ENCODE assay signal across 10 mouse cellular contexts in the genomic region with DNA sequence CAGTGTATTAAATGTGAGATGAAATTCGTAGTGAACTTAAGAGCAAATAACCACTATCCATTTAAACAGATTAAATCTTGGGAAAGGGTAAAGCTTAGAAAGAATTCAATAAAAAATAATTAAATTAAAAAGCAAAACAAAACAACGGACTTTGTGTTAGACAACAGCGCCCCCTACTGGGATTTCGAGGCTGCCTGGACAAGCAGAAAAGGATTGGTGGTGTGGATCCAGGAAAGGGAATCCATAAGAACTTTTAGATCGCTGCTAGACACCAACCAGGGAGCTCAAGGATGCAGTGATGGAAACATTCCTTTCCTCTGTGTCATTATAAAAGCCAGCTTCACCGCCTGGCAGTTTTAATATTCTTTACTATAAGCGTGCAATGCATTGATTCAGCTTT. TPM values are rescaled to one million over a fixed set of nuclear protein-coding genes. Genes with fewer than 3 reads are reported as not detected.
DNase-seq lines count a peak whose midpoint lies in the region; ATAC-seq and TF ChIP-seq lines count a peak whose summit lies in the region.
"Had no signal": no experiment of that assay in that cellular context is flagged by ENCODE, and none has a peak within 500 bp of the region (broad histone marks: within the 10 kb centered on the region; RNA-seq: fewer than 3 reads in every experiment).

No protein-coding gene starts in this region.

- H3K4me3 ChIP-seq in intestine, postnatal 0 days (ENCODE audit: low read depth, low read length) = no peak overlapping the region
- H3K4me3 ChIP-seq in intestine, embryonic 15.5 days (replicated peaks) = no peak overlapping the region
- no peak overlapping the region for H3K4me3 ChIP-seq in kidney, adult 2 months (ENCODE audit: insufficient read depth, low read depth, low read length)
- no peak overlapping the region for H3K4me3 ChIP-seq in limb, embryonic 14.5 days (replicated peaks; ENCODE audit: low read length)
- H3K4me3 ChIP-seq: erythroblast, embryonic 14.5 days; neural tube, embryonic 13.5 days had no signal

- no peak for TF ChIP-seq POLR2A in kidney, adult 2 months (IDR thresholded peaks at IDR 0.05; ENCODE audit: low read depth, low read length)
- no peak for TF ChIP-seq POLR2A in limb, embryonic 14.5 days (IDR thresholded peaks at IDR 0.05; ENCODE audit: borderline replicate concordance, extremely low read depth, insufficient read depth, insufficient read length)

- H3K27ac ChIP-seq in intestine, postnatal 0 days (ENCODE audit: low read depth, low read length) = no peak overlapping the region
- no peak overlapping the region for H3K27ac ChIP-seq in intestine, embryonic 15.5 days
- H3K27ac ChIP-seq in kidney, adult 2 months (ENCODE audit: insufficient read depth, low read depth, low read length) = no peak overlapping the region
- H3K27ac ChIP-seq in limb, embryonic 14.5 days (replicated peaks; ENCODE audit: low read depth, low read length) = no peak overlapping the region
- H3K27ac ChIP-seq: neural tube, embryonic 13.5 days had no signal

- peak; percentile 70 to 73 for DNase-seq in adrenal gland, adult 18-20 months (ENCODE audit: low spot score in 2 of 2)
- peak; percentile 74 for DNase-seq in embryo, embryonic 10.5 days (ENCODE audit: low spot score)
- peak; percentile 70 for DNase-seq in kidney, adult 2 months
- peak; percentile 32 for DNase-seq in limb, embryonic 14.5 days (ENCODE audit: low spot score)
- peak; percentile 58 to 79 for DNase-seq in right cerebral cortex, postnatal 10 days (ENCODE audit: low spot score in 2 of 2)
- peak; percentile 74 for DNase-seq in urinary bladder, postnatal 14 days (ENCODE audit: low spot score)

- no peak for ATAC-seq in intestine, postnatal 0 days
- no peak for ATAC-seq in intestine, embryonic 15.5 days
- no peak for ATAC-seq in limb, embryonic 14.5 days (ENCODE audit: low FRiP score, low read depth)

- 10% methylated on average over 7 of the region's 7 CpGs for WGBS in intestine, postnatal 0 days
- WGBS in intestine, embryonic 15.5 days = 9% methylated on average over 7 of the region's 7 CpGs
- WGBS in kidney, adult 2 months = 7% methylated on average over 7 of the region's 7 CpGs
- 7% methylated on average over 7 of the region's 7 CpGs for WGBS in limb, embryonic 14.5 days

- H3K4me1 ChIP-seq in intestine, postnatal 0 days (replicated peaks; ENCODE audit: control insufficient read depth, insufficient read depth, low read length) = no peaks in the 10 kb centered on the region
- no peaks in the 10 kb centered on the region for H3K4me1 ChIP-seq in intestine, embryonic 15.5 days (replicated peaks)
- no peaks in the 10 kb centered on the region for H3K4me1 ChIP-seq in kidney, adult 2 months (ENCODE audit: control insufficient read depth, insufficient read depth, low read length)
- peaks cover 3% of the 10 kb centered on the region; the same call in 1 of the 2 replicates for H3K4me1 ChIP-seq in limb, embryonic 14.5 days (ENCODE audit: control insufficient read depth, insufficient read depth, low read length)
- H3K4me1 ChIP-seq: neural tube, embryonic 13.5 days had no signal

- H3K9me3 ChIP-seq in intestine, postnatal 0 days (ENCODE audit: control insufficient read depth) = no peaks in the 10 kb centered on the region
- H3K9me3 ChIP-seq in intestine, embryonic 15.5 days = no peaks in the 10 kb centered on the region
- no peaks in the 10 kb centered on the region for H3K9me3 ChIP-seq in limb, embryonic 14.5 days (ENCODE audit: control insufficient read depth, low read length)
- H3K9me3 ChIP-seq: neural tube, embryonic 13.5 days had no signal

- H3K36me3 ChIP-seq in intestine, postnatal 0 days (ENCODE audit: control insufficient read depth, insufficient read depth) = no peaks in the 10 kb centered on the region
- H3K36me3 ChIP-seq in intestine, embryonic 15.5 days = no peaks in the 10 kb centered on the region
- H3K36me3 ChIP-seq in kidney, adult 2 months (ENCODE audit: control insufficient read depth, insufficient read depth, low read length) = no peaks in the 10 kb centered on the region
- no peaks in the 10 kb centered on the region for H3K36me3 ChIP-seq in limb, embryonic 14.5 days (ENCODE audit: control insufficient read depth, insufficient read depth, low read length)
- H3K36me3 ChIP-seq: neural tube, embryonic 13.5 days had no signal

- peak; percentile 78 for TF ChIP-seq CTCF in intestine, postnatal 0 days (IDR thresholded peaks at IDR 0.05; ENCODE audit: low read depth)
- TF ChIP-seq CTCF in kidney, adult 2 months (conservative IDR thresholded peaks at IDR 0.05; ENCODE audit: insufficient read depth, insufficient read length, low read depth, low read length) = peak; percentile 72

- no peak overlapping the region for H3K4me2 ChIP-seq in intestine, postnatal 0 days (replicated peaks; ENCODE audit: low read depth)
- H3K4me2 ChIP-seq in intestine, embryonic 15.5 days (replicated peaks) = no peak overlapping the region
- no peak overlapping the region for H3K4me2 ChIP-seq in limb, embryonic 14.5 days (replicated peaks; ENCODE audit: low read depth, low read length, severe bottlenecking)
- H3K4me2 ChIP-seq: neural tube, embryonic 13.5 days had no signal

- H3K27me3 ChIP-seq in intestine, postnatal 0 days (replicated peaks; ENCODE audit: control insufficient read depth, insufficient read depth, low read length) = no peaks in the 10 kb centered on the region
- no peaks in the 10 kb centered on the region for H3K27me3 ChIP-seq in intestine, embryonic 15.5 days (replicated peaks)
- no peaks in the 10 kb centered on the region for H3K27me3 ChIP-seq in kidney, adult 2 months (replicated peaks; ENCODE audit: control insufficient read depth, insufficient read depth, low read length)
- H3K27me3 ChIP-seq in limb, embryonic 14.5 days (ENCODE audit: control insufficient read depth, insufficient read depth, low read length) = no peaks in the 10 kb centered on the region
- H3K27me3 ChIP-seq: neural tube, embryonic 13.5 days had no signal

- no peak overlapping the region for H3K9ac ChIP-seq in intestine, postnatal 0 days (ENCODE audit: low read depth, low read length)
- no peak overlapping the region for H3K9ac ChIP-seq in intestine, embryonic 15.5 days
- no peak overlapping the region for H3K9ac ChIP-seq in limb, embryonic 14.5 days (ENCODE audit: low read depth, low read length, severe bottlenecking)
- H3K9ac ChIP-seq: neural tube, embryonic 13.5 days had no signal

RNA-seq across cellular contexts. Expression of a gene that starts 51.9 kb away (rescaled TPM):
- polyA plus RNA-seq in intestine, postnatal 0 days (2015; fragmentation: Nextera tagmentation; extraction: Ambion mirVana) = 24.7 and 26.7 TPM in 2 replicates
- polyA plus RNA-seq in intestine, embryonic 15.5 days (2015; fragmentation: Nextera tagmentation; extraction: Ambion mirVana) = 34.3 and 39.5 TPM in 2 replicates
- total RNA-seq in adrenal gland, adult 18-20 months (2021) = 10 to 100 TPM; 34.5 to 35.4 TPM
- 6.0 and 6.4 TPM in 2 replicates for polyA plus RNA-seq in kidney, adult 2 months (2012; rRNA removed)
- polyA plus RNA-seq in limb, embryonic 14.5 days (2012; rRNA removed) = 30.7 and 30.8 TPM in 2 replicates
- 48.7 and 52.3 TPM in 2 replicates for polyA plus RNA-seq in limb, embryonic 14.5 days (2014; fragmentation: Nextera tagmentation; extraction: Ambion mirVana)

RNA-seq across cellular contexts. Expression of a gene that starts 52.5 kb away (rescaled TPM):
- polyA plus RNA-seq in intestine, postnatal 0 days (2015; fragmentation: Nextera tagmentation; extraction: Ambion mirVana) = 14.7 and 15.8 TPM in 2 replicates
- polyA plus RNA-seq in intestine, embryonic 15.5 days (2015; fragmentation: Nextera tagmentation; extraction: Ambion mirVana) = 26.1 and 29.5 TPM in 2 replicates
- 10 to 100 TPM; 18.2 to 19.8 TPM for total RNA-seq in adrenal gland, adult 18-20 months (2021)
- polyA plus RNA-seq in kidney, adult 2 months (2012; rRNA removed) = 17.9 and 21.2 TPM in 2 replicates
- polyA plus RNA-seq in limb, embryonic 14.5 days (2012; rRNA removed) = 22.0 TPM in 2 replicates
- polyA plus RNA-seq in limb, embryonic 14.5 days (2014; fragmentation: Nextera tagmentation; extraction: Ambion mirVana) = 18.9 and 22.9 TPM in 2 replicates

RNA-seq across cellular contexts. Expression of a gene that starts 53.6 kb away (rescaled TPM):
- 10.9 and 11.4 TPM in 2 replicates for polyA plus RNA-seq in intestine, postnatal 0 days (2015; fragmentation: Nextera tagmentation; extraction: Ambion mirVana)
- 10.8 and 11.1 TPM in 2 replicates for polyA plus RNA-seq in intestine, embryonic 15.5 days (2015; fragmentation: Nextera tagmentation; extraction: Ambion mirVana)
- total RNA-seq in adrenal gland, adult 18-20 months (2021) = 10 to 100 TPM; 32.2 to 33.6 TPM
- polyA plus RNA-seq in kidney, adult 2 months (2012; rRNA removed) = 8.6 and 8.8 TPM in 2 replicates
- polyA plus RNA-seq in limb, embryonic 14.5 days (2012; rRNA removed) = 18.4 and 19.6 TPM in 2 replicates
- polyA plus RNA-seq in limb, embryonic 14.5 days (2014; fragmentation: Nextera tagmentation; extraction: Ambion mirVana) = 15.9 and 16.0 TPM in 2 replicates
